Mouse (Mus musculus): ENCODE results near the gene Aox1. TPM values are rescaled to one million over a fixed set of nuclear protein-coding genes. Genes with fewer than 3 reads are reported as not detected.

Gene Aox1
- total RNA-seq, 1 experiment from 2014 or later, result 25.5 TPM

DNA sequence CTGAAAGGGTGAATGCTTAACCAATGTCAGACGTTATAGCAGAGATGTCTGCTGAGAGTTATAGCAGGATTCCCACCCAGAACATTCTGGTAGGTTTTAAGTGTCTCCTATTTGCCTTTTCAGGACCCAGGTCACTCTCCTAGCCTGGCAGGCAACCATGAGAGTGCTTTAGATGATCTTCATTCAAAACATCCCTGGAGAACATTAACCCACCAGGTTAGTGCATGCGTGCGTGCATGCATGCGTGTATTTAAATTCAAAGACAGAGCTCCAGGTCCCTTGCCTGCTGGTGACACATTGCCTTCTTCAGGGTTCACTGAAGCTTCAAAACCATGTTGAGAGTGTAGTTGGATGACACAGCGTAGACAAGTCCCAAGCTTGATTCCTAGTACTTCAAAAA lies 35.4 kb downstream of the Aox1 start:
- DNase-seq, result no peak

DNA sequence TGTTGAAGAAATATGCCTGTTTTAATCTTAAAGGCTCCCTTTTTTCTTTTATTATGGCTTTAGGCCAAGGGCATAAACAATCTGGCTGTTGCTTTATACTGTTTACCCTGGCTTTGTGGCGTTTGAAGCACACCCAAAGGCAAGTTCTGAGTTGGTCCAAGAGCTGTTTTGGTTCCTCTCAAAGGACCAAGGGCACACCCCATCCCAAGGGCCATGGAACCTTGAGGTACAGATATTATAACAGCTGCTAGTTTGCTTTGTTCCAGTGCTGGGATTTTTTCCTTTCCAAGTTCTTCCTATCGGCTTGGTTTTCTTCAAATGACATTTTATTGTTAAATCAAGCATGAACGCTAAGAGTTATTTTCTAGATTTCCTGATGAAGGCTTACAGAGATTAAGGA lies 35.9 kb downstream of the Aox1 start:
- DNase-seq, result no peak

DNA sequence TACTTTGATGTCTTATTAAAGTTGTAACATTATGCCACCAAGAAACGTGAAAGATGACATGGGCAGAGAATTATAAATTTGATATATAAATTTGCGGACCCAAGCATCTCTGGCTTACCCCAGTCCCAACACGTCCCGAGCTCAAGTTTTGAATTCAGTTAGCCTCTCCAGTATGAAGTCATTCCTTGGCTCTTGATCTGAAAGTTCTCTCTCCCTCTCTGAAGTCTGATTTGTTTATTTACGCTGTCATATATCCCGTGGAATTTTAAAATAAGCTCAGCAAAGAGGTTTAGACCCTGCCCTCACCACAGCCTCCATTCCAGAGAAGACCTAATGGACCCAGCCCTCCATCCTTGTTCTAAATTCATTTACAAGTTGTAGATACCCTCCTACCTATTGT lies 39.5 kb downstream of the Aox1 start:
- DNase-seq, result no peak

DNA sequence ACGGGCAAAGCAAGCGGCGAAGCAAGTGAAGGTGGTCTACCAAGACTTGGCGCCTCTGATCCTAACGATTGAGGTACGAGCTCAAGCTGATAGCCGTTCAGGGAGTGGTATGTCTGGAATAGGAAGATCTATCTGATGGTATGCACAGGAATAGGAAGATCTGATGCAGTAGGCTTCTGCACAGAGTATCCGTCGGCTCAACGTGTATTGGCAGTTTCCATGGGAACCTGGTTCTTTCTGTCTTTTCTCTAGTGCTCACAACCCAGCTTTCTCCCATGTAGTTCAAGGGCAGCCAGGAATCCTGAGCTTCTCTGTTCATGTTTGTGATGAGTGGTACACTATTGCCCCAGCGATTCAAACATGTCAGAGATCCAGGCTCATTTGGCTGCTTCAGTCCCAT lies 40.4 kb downstream of the Aox1 start:
- peak; percentile 21 for DNase-seq

DNA sequence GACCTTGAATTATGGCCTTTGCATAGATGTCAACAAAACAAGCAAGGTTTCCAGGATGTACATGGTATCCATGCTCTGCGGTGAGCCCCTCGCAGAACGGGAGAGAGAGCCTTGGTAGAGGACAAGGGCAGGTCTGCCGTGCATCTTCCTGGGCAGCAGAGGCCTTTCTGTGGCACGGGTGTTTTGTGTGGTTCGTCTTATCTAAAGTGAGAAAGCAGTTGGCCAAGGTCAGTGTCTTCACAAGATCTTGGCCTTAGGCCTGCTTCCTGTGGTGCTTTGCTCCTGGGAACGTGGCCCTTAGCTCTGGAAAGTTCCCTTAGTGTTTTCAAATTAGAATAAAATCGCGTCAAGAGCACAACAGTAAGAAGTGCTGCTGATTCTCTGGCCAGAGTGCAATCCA lies 41.3 kb downstream of the Aox1 start:
- DNase-seq, result peak; percentile 35

DNA sequence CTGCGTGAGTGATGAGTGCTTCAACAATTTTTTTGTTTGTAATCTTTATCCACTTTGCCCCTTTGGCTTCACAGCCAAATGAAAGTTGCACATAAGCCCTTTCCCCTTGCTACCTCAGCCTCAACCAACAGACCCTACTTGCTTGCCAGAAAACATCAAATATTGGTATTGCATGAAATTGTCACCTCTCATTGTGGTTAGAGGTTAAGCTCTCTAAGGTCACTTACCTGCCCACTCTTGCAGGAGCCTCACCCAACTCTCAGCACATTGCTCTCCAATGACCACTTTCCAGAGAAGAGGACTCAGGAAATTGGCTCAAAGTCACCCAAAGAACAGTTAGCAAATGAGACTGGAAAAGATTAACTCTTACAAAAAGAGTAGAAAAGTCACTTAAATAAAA lies 41.8 kb downstream of the Aox1 start:
- DNase-seq, result no peak

DNA sequence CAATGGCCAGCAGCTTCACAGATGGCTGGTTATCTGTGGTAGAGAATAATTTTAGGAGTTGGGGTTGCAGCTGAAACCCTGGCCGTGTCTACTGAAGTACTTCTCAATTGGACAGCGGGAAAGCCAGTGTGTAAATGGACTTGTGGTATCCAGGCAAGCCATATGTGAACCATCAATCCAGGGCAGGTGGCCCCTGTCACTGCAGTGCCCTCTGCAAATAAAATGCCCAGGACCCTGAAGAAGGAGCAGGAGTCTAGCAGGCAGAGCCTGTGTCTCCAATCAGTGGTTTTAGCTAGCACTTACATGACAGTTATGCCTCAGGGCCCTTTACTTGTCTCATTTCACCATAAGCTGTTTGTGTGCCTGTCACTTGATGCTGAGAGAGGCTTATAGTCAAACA lies 42.7 kb downstream of the Aox1 start:
- DNase-seq, result no peak

DNA sequence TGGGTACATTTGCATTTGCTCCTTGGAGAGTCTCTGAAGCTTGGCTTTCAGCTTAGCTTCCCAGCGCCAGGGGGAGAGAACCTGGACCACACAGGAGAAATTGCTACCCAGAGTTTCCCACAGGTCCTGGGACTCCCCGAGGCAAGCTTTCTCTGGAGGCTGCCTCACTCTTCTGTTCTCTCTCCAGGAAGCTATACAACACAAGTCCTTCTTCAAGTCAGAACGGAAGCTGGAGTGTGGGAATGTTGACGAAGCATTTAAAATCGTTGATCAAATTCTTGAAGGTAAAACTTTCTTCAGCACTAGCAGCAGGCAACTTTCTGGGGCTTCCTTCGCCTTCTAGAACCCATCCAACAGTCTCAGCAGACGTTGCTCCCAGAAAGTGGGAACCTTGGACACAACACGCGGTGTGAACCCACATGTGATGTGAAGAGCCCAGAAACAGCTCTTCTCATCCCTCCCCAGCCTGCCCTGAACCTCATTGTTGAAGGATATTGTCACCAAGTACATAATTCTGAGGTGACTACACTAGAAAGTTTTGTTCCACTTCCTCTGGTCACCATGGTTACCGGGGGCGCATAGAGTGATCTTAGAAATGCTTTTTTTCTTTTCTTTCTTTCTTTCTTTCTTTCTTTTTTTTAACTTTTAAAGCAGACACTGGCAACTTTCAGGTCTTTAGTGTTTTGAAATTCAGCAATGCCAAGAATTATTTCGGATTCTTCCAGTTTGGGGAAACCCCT lies 43.4 kb downstream of the Aox1 start:
- DNase-seq, result no peak

DNA sequence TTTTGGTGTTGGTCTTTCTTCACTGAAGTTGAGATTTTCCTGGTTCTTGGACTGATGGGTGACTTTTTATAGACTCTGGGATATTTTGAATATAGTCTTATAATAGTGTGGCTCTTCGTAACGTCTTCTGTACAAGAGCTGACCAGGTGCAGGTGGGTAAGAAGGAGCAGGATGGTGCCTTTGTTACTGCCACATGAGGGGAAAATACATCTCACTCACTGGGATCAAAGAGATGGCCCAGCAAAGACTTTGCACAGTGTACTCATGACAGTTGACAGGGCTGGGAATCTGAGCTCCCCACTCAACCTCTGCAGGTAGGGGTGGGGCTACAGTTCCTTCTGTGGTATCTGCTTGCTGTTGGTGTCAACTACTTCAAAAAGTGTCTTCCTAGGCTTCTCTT lies 44.5 kb downstream of the Aox1 start:
- no peak for DNase-seq

DNA sequence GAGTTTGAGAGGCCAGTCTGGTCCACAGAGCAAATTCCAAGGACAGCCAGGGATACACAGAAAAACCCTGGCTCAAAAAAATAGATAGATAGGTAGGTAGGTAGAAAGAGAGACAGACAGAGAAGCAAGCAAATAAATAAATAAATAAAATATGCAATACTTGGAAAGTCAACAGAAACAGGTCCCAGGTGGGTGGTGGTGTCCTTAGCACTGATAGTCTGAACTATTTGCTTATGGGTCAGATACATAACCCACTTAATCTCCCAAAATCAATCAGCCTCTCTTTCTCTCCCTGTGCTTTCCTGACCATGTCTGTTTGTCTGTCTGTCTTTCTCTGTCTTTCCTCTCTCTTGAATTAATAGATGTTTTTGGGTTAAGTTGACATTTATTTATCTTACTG lies 48.2 kb downstream of the Aox1 start:
- no peak for DNase-seq

DNA sequence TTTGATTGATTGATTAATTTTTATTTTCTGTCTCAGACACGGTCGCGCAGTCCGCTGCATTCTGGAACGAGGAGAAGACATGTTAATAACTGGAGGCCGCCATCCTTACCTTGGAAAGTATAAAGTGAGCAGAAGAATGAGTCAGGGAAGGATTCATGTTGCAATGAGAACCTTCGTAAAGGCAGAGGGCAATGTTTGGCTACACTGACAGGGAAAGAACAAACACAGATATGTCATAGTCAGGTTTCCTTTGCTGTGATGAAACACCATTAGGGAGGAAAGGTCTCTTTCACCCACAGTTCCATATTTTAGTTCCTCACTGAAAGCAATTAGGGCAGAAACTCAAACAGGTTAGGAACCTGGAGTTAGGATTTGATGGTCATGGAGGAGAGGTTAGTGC lies 48.7 kb downstream of the Aox1 start:
- no peak for DNase-seq

DNA sequence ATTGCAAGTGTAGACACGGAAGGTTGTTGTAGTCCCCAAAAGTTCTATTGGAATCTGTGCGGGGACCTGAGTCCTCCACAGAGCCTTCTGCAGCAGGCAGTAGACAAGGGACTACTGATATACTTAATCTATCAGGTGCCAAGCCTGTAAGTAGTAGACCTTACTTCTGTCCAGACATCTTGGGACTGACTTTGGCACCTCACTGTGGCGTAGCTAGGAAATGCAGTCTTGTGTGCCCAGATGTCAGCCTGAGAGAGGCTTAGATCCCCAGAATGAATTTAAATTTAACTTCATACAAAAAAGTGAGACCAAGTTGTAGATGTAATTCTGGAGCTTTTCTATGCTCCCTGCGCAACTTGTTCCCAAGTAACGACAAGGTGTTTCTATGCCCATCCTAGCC lies 50.0 kb downstream of the Aox1 start:
- no peak for DNase-seq

DNA sequence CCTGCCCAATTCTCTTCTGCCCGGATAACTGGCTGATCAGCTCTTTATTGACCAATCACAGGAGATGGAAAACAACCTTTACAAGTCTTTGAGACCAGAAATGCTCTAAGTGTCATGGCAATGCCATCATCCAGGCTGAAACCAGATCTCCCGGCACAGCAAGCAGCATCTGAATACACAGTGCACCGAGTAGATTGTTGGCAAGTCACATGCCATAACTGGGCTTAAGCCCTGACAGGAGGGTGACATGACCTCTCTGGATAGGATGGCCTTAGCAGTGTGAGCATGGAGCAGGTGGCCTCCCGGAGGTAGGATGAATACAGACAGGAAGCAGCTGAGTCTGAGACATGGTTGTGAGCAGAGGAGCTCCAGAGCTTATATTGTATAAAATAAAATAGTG lies 50.7 kb downstream of the Aox1 start:
- DNase-seq, result no peak

DNA sequence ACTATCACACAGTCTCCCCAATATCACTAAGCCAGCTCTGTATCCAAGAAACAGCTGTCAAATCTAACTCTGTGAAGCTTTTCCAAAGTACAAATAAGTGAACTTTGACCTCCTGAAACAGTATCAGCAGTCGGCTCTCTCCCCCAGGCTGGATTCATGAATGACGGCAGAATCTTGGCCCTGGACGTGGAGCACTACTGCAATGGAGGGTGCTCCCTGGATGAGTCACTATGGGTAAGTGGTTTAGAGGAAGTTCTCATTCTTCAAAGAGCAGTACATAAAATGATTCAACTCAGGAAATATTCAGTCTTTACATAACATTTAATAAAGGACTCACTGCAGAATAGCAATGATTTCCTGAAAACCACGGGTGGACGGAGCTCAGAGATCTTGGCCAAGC lies 51.6 kb downstream of the Aox1 start:
- DNase-seq, result no peak

DNA sequence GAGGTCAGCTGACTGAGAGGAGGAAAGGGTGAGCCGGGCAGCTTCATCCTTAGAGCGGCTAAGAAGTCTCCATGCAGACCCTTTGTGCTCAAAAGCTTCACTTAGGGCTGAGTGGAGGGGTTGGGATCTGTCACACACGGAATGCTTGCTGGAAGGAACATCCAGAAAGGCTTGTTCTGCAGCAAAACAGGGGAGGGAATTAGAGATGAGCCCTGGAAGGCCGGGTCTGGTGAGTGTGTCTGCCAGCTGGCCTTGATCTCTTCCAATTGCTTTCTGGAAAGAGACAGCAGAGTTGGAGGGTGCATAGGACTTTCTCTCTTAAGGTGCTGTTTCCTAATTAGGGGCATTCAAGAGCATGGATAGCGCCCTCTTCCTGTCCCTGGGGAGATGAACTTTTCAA lies 59.6 kb downstream of the Aox1 start:
- peak; percentile 52 for DNase-seq

DNA sequence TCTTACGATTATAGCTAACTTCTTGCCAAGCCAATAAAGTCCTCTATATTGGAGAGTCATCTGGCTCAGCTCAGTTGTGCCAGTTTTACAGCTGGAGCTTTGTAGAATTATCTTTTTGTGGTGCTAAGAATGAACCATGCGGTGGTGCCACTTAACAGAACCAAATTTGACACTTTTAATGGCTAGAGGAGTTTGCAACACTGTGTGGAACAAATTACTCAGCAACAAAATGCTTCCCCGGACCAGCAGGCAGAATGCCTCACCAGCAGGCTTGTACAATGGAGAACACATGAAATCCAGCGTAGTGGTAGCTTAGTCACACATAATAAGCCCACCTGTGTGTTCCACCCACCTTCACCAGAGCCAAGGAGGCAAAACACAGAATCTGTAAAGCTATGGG lies 60.5 kb downstream of the Aox1 start:
- DNase-seq, result no peak

DNA sequence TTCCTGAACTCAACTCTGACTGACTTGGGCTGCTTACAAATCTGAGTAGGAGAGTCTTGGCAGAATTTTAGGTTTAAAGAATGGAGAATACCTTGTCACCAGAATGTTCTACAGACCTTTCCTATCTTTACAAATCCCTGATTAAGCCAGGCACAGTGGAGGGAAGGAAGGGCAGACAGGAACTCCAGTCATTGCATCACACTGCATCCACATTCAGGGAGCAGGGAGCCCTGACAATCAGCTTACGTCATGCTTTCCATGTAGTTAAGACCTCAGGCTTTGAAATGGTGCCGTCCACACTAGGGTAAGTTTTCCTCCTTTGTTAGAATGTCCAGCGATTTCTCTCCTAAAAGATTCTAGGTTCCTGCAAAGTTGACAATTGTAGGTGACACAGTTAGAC lies 61.5 kb downstream of the Aox1 start:
- no peak for DNase-seq

DNA sequence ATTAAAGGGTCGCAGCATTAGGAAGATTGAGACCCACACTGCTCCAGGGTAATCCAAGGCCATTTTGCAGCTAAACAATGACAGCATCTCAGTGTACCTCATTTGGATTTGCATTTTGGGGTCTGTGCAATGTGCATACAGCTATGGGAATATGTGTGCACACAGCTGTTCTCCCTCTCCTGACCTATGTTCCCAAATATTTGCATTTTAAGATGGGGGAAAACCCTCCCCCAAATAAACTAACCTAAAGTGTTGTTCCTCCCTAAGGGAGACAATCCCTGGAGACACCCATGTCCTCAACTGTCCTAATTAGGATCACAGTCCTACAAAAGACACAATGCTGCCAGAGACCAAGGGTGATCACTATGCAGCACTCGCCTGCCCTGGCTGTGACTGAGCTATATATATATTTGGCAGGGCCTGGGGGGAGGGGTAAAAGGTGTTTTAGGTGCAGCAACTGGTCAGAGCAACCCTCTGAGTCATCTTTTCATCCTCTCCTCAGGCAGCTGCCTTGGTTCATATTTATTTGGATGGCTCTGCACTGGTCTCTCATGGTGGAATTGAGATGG lies 62.3 kb downstream of the Aox1 start:
- DNase-seq, result no peak

DNA sequence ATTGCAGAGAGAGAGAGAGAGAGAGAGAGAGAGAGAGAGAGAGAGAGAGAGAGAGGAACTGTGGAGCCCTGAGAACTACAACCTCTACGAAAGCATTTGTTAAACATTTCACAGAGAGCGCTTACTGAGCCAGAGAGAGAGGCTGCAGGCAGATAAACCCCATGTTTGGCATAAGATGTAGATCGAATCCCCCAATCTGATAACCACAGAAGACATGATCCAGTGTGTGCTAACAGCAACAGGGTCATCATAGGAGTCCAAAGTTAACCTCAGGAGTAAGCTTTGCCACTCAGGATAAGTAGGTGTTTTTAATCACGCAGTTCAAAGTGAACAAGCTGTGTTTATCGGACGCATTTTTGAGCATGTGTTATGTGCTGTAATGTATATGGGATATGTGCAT lies 67.6 kb downstream of the Aox1 start:
- no peak for DNase-seq

DNA sequence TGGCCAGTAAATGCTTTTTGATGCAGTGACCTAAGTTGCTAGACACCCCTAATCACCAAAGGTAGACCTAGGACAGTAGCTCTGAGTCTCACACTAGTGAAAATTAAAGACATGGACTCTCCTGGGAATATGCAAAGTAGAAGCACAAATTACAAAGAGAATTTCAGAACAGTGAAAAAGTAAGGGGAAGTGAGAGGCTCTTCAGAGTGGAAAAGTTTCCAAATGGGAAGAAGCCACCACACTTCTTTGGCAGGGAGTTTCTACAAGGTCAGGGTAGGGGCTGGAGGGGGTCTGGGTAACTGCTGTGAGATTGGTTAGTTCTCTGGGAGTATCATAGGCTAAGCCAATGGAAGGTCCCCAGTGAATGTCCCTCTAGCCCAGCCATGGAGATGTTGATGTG lies 69.4 kb downstream of the Aox1 start:
- no peak for DNase-seq

DNA sequence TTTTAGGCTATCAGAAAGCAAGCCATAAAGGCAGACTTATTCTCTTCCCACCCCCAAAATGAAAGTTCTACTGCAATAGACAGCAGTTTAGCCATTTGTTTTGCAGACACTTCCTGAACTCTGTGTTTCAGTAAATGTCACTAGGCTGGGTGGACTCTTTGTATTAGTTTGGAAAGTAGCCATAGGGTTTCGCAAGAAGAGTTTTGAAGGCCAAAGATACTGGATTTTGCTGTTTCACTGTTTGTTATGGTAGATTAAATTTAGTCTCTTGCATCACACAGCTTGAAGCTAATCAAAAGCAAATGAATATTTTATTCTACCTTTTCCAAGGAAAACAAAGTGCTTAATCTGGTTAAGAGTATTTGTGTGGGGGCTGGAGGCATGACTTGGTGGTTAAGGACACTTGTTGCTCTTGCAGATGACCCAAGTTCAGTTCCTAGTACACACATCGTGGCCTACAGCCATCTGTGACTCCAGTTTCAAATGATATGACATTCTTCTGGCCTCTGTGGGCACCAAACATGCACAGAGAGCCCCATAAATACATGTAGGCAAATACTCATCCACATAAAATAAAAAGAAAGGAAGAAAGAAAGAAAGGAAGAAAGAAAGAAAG lies 71.9 kb downstream of the Aox1 start:
- peak; percentile 46 for DNase-seq

DNA sequence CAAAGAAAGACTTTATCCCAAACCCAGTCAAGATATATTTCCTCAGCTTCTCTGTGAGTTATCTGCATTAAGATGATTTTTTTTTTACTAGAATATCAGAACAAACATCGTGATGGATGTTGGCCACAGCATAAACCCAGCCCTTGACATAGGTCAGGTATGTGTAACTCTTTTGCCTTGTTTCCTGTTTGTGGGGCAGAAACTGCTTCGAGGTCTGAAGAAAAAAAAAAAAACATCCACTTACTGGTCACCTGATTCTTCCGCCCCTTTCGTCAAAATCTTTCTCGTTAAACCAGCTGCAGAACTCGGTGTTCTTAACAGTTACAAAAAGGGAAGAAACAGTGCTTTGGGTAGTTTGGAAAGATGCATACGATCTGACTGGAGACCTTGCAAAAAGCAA lies 72.8 kb downstream of the Aox1 start:
- no peak for DNase-seq

DNA sequence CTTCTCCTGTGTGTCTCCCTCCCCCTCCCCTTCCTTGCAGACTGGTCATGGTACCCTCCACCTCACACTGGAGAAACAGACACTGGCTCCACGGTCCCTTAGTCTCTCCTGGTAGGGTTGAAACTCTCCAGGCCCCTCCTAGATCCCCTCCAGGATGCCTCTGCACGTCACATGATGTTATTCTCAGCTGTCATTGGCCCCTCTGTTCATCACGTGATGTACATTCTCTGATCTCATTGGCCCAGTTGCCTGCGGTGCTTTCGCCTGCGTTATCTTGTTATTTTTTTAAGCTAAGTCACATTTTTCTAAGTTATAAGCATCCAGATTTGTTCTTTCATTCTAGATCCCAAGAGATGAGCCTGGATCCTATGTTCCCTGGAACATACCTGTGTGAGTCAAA lies 76.0 kb downstream of the Aox1 start:
- no peak for DNase-seq

DNA sequence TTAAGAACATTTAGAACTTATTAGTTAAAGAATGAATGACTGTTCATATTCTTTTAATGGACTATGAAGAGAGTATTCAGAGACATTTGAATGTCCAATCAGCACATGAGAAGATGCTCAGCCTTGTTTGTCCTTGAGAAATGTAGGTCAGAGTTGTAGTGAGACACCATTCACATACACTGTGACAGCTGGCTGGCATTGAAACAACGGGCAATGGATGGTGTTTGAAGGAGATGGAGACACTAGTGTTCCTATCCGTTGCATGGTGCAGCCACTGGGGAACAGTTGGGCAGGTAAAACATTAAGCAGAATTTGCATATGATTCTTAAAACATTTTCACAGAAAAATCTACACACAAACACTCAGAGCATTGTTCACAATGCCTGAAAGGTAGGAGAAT lies 77.3 kb downstream of the Aox1 start:
- DNase-seq, result peak; percentile 57

All from adrenal gland, postnatal 14 days (tissue).